Mouse (Mus musculus) CD4-positive, CD25-positive, alpha-beta regulatory T cell, adult 2 months (primary cell): ENCODE data around the gene Otulin.
A peak's percentile ranks its signal among the peaks of the same experiment; 100 is the strongest.

Source experiments
- DNase-seq: peaks from one replicate; pipeline ENCODE4 v3.0.0-alpha.2; 2012; ENCODE audit warnings: low read depth, low spot score

The Otulin gene

GRCm38 (mm10) chr15:27630601-27631383, at the start of gene Otulin:
TSS of gene Otulin (minus strand) at chr15:27630693.
- peak; percentile 98 for DNase-seq

GRCm38 (mm10) chr15:27678511-27678910, 48.0 kb upstream of the Otulin start:
- no peak for DNase-seq

DNA sequence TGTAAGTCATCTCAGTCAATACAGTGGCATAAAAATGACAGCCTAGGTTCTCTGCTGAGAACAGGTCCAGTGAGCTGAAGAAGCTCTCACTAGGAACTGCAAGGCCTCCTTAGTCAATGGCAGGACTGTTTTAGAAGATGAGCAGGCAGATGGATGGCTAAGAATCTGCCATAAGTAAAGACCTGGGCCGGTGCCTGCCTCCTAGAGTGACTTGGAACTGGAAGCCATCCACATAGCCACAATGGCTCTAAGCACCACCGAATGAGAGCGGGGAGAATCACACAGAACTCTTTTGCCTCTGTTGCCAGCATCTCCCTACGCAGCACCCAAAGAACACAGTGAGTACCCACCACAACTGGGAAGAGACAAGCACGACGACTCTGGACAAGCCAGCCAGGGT, 47.3 kb upstream of the Otulin start:
- no peak for DNase-seq

GRCm38 (mm10) chr15:27676211-27676610, 45.7 kb upstream of the Otulin start:
- DNase-seq: peak; percentile 37

DNA sequence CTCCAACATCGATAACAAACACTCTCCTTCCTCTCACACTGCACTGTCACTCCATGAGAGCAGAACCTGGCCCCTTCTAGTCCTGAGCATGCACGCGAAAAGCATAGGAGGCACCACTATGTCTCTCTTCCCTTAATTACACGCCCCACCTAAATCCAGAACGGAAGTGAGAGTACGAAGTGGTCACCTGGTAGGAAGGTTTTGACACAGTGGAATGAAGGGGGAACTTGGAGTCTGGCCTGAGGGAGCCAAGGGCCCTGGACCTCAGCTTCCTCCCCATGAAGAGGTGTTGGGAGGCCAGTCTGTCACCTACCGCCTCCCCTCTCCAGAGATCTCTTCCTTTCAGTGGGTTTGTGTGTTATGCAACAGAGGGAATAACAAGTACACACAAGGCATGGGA, 44.6 kb upstream of the Otulin start:
- no peak for DNase-seq

- DNase-seq: no peak
Observed at GRCm38 (mm10) chr15:27674041-27674440, 43.5 kb upstream of the Otulin start.

DNA sequence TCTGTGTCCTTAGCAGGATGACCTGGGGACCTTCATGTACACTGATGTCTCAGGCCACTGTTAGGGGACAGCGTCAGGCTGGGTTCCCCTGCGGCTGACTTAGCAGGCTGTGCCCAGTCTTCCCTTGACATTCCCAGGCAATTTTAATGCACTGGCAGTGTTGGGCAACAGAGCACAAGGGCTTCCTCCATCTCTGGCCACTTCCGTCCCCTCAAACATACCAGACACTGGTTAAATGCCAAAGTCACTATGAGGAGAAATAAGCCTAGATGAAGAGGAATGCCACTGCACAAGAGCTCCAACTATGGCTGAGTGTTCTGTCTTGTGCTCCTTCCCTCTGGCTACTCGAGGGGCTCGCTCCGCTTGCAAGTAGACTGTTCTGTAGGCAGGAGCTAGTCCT, 42.7 kb upstream of the Otulin start:
- DNase-seq: no peak

- no peak for DNase-seq
Observed at GRCm38 (mm10) chr15:27672259-27672658, 41.8 kb upstream of the Otulin start.

GRCm38 (mm10) chr15:27671612-27672245, 41.2 kb upstream of the Otulin start:
- DNase-seq: peak; percentile 54

DNA sequence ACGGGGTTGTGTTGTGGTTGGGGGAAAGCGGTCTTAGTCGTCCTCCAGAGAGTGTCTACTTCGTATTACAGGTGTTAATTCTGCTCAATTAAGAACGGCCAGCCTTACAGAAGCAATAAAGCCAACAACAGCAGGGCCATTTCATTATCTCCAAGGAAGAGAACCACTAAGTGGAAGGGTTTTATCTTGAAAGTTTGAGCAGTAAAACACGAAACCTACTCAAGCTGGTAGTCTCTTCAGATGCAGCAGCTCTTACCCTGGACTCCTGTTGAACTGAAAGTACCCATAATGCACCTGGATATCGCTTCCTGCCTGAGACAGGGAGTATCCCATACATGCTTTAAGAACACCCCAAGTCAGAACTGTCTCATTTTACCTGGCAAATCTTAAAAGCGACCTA, 40.2 kb upstream of the Otulin start:
- DNase-seq: peak; percentile 89

DNA sequence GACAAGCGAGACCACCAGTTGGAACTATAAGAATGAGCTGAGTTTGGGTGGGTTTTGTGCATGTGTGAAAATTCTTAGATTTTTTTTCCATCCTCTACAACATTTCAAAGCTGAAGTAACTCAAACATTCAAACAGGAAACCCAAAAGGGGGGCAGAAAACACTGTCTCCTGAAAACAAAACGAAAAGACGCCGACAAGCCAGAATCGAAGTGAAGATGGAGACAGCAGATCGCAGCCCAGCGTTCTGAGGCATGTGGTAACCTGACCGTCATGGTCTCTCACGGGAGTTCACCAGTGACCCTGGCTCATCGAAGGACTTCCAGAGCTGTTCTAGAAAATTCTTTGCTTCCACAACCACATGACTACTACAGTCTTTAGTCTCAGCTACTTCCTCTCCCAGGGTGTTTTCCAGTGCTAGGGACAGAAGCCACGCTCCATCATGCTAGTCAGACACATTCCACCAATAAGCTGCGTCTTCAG, 39.5 kb upstream of the Otulin start:
- peak; percentile 73 for DNase-seq

DNA sequence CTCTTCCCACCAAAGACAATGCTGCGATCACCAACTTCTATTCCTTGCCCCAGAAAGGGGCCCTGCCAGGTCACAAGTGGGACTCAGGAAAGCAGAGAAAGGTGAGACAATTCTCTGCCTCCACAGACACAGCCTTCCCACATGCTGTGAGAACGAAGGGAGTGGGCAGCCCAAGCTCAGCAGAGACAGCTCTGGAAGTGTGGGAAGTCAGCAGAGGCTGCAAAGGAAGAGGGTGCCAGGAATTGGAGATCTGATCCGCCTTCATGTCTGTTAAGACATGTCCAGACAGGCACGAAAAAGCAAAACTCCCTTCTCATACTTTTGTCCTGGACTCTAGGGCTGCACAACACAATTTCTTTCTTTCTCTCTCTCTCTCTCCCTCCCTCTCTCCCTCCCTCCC, 38.8 kb upstream of the Otulin start:
- DNase-seq: no peak

GRCm38 (mm10) chr15:27668557-27668956, 38.1 kb upstream of the Otulin start:
- peak; percentile 58 for DNase-seq

- DNase-seq: peak; percentile 81
Observed at GRCm38 (mm10) chr15:27668001-27668461, 37.5 kb upstream of the Otulin start.

DNA sequence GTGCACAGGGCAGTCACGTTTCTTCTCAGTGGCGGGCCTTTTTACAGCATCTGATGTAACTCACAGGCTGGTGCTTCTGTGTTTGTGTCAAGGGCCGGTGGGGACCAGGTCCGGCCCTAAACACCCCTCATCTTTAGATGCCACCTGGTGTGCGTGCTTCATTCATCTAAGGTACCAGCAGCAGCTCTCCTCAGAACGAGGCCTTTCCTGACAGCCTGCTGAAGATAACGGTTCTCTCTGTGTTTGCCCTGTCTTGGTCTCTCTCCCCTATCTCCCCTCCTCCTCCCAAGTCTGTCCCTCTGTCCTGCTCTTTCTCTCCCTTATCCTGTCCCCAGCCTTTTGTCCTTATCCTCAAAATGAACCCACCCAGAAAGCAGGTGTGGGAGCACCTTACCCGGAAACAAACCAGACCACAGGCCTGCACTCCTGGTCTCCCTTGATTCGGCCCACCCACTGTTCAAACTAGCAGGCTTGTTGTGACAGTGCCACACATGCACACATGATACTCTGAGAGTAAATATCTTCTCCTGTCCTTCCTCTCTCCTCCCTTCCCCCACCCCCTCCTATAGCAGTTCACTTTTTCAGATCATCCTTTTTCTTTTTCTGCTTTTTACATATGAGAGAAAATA, 36.5 kb upstream of the Otulin start:
- peak; percentile 39 for DNase-seq

DNA sequence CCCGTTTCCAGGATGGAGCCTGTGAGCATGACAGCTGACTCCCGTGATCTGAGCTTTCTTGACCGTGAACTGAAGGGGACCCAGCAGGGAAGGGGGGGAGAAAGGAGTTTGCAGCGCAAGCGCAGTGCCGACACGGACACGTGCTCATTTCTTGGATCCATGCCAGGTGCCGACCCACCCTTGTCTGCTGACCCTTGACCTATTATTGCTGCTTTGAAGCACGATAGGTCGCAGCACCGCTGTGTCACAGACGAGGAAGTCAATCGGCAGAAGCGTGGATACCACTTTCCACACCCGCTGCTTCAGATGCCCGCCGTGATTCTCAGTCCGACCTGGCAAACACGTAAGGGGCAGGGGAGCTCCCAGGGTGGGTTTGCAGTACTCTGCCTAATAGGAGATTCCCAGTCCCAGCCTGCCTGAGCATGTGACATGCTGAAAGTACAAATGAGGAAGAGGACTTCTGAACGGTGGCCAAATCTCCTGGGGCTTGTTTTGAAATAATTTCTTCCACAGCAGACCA, 35.0 kb upstream of the Otulin start:
- no peak for DNase-seq

- DNase-seq: no peak
Observed at GRCm38 (mm10) chr15:27664126-27664525, 33.6 kb upstream of the Otulin start.

DNA sequence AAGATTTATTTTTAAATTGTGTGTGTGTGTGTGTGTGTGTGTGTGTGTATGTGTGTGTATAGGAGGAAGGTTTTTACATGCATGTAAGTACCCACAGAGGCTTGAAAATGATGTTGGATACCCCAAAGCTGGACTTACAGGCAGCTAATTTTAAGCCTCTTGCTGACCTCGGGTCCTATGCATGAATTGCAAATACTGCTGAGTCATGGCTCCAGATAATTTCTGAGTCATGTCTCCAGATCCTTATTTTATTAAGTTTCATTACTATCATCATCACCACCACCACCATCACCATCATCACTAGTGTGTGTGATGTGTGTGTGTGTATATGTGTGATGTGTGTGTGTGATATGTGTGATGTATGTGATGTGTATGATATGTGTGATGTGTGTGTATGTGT, 32.2 kb upstream of the Otulin start:
- DNase-seq: no peak

DNA sequence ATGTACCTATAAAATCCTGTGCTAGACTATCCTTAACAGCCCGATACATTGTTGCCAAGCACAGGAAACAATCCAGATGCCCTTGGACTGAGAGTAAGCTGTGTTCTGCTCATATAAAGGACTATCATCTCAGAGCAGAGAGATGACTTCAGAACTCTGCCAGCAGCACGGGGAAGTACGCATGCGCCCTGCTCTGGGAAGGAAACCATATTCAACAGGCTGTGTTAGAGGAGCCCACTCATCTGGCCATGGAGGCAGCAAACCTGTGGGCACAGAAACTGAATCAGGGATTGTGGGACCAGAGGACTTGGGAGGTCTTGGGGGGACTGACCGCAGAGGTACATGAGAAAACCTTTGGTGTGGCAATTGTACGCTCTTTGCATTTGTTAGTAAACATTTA, 31.2 kb upstream of the Otulin start:
- DNase-seq: no peak

GRCm38 (mm10) chr15:27659592-27660244, 29.2 kb upstream of the Otulin start:
- peak; percentile 93 for DNase-seq

GRCm38 (mm10) chr15:27659143-27659542, 28.6 kb upstream of the Otulin start:
- no peak for DNase-seq

- DNase-seq: peak; percentile 43
Observed at GRCm38 (mm10) chr15:27658356-27658755, 27.9 kb upstream of the Otulin start.
